Mouse (Mus musculus) lung, postnatal 4 days (tissue): ENCODE measurements around the gene Cables2.
A peak's percentile ranks its signal among the peaks of the same experiment; 100 is the strongest.
"Not testable (repeated sequence)": the region's sequence is repeated elsewhere in the genome, so short reads cannot be mapped to it uniquely, and the experiment has no call there.

ENCODE experiments used
- DNase-seq, 2 experiments: peaks; one replicate each; pipeline ENCODE4 v3.0.0; 2021

Cables2 gene

GRCm38 (mm10) chr2:180276851-180277259 is 3.6 kb upstream of the Cables2 start:
- peak; percentile 63 to 68 for DNase-seq

- no peak for DNase-seq
Observed at GRCm38 (mm10) chr2:180276385-180276784, 3.1 kb upstream of the Cables2 start.

GRCm38 (mm10) chr2:180275836-180276235 is 2.5 kb upstream of the Cables2 start:
- DNase-seq, result peak; percentile 91 to 93

- DNase-seq, result no peak
Observed at GRCm38 (mm10) chr2:180274523-180274922, 1.2 kb upstream of the Cables2 start.

GRCm38 (mm10) chr2:180272884-180273321 is 393 bp downstream of the Cables2 start:
- DNase-seq, result no peak

- DNase-seq, result no peak
Observed at GRCm38 (mm10) chr2:180271804-180272395, 1.4 kb downstream of the Cables2 start.

- DNase-seq, result peak; percentile 54 to 79
Observed at GRCm38 (mm10) chr2:180270537-180271255, 2.6 kb downstream of the Cables2 start.

- no peak for DNase-seq
Observed at GRCm38 (mm10) chr2:180269329-180269728, 4.0 kb downstream of the Cables2 start.

- DNase-seq, result no peak
Observed at GRCm38 (mm10) chr2:180267955-180268354, 5.3 kb downstream of the Cables2 start.

- DNase-seq, result no peak
Observed at GRCm38 (mm10) chr2:180262891-180263290, 10.4 kb downstream of the Cables2 start.

GRCm38 (mm10) chr2:180262441-180262840 is 10.9 kb downstream of the Cables2 start:
- DNase-seq, result no peak

- DNase-seq, result no peak
Observed at GRCm38 (mm10) chr2:180261901-180262300, 11.4 kb downstream of the Cables2 start.

GRCm38 (mm10) chr2:180260610-180261480 is 12.5 kb downstream of the Cables2 start:
- no peak for DNase-seq

GRCm38 (mm10) chr2:180259826-180260609 is 13.3 kb downstream of the Cables2 start:
- not testable (repeated sequence) for DNase-seq

- not testable (repeated sequence) for DNase-seq
Observed at GRCm38 (mm10) chr2:180258951-180259484, 14.3 kb downstream of the Cables2 start.

GRCm38 (mm10) chr2:180257963-180258865 is 15.1 kb downstream of the Cables2 start:
- no peak for DNase-seq

GRCm38 (mm10) chr2:180257001-180257521 is 16.2 kb downstream of the Cables2 start, which contains the start of gene Rps21:
Gene Rps21 (plus strand): TSS chr2:180257377.
- DNase-seq, result peak; percentile 98 to 99

GRCm38 (mm10) chr2:180256296-180257000 is 16.8 kb downstream of the Cables2 start:
- no peak for DNase-seq

GRCm38 (mm10) chr2:180255701-180256100 is 17.6 kb downstream of the Cables2 start:
- no peak for DNase-seq
